Mouse (Mus musculus) urinary bladder, postnatal 14 days (tissue): ENCODE data around the gene Tbxas1.

ENCODE experiments used
- DNase-seq: peaks from one replicate; pipeline ENCODE4 v3.0.0; 2021; ENCODE audit warnings: low spot score

Gene Tbxas1

GRCm38 (mm10) chr6:39051799-39052556 is 176.8 kb downstream of the Tbxas1 start:
- DNase-seq, result no peak

GRCm38 (mm10) chr6:39052636-39053035 is 177.4 kb downstream of the Tbxas1 start:
- no peak for DNase-seq

GRCm38 (mm10) chr6:39054206-39054864 is 179.1 kb downstream of the Tbxas1 start:
- no peak for DNase-seq

GRCm38 (mm10) chr6:39054878-39055508 is 179.8 kb downstream of the Tbxas1 start:
- no peak for DNase-seq

GRCm38 (mm10) chr6:39055831-39056261 is 180.6 kb downstream of the Tbxas1 start:
- no peak for DNase-seq

- no peak for DNase-seq
These were observed 182.0 kb downstream of the Tbxas1 start for GRCm38 (mm10) chr6:39057161-39057560.

GRCm38 (mm10) chr6:39058389-39058788 is 183.2 kb downstream of the Tbxas1 start:
- no peak for DNase-seq

- no peak for DNase-seq
These were observed 183.7 kb downstream of the Tbxas1 start for GRCm38 (mm10) chr6:39058936-39059335.

GRCm38 (mm10) chr6:39059547-39060497 is 184.6 kb downstream of the Tbxas1 start:
- peak; percentile 22 for DNase-seq

- DNase-seq, result no peak
These were observed 186.0 kb downstream of the Tbxas1 start for GRCm38 (mm10) chr6:39061180-39061579.

GRCm38 (mm10) chr6:39063541-39063940 is 188.3 kb downstream of the Tbxas1 start:
- no peak for DNase-seq

GRCm38 (mm10) chr6:39066935-39067578 is 191.9 kb downstream of the Tbxas1 start:
- peak; percentile 86 for DNase-seq

GRCm38 (mm10) chr6:39072664-39073063 is 197.5 kb downstream of the Tbxas1 start:
- no peak for DNase-seq

- DNase-seq, result no peak
These were observed 199.0 kb downstream of the Tbxas1 start for GRCm38 (mm10) chr6:39074186-39074585.

- DNase-seq, result no peak
These were observed 201.3 kb downstream of the Tbxas1 start for GRCm38 (mm10) chr6:39076498-39076897.

GRCm38 (mm10) chr6:39104631-39105030 is 229.4 kb downstream of the Tbxas1 start:
- no peak for DNase-seq

- no peak for DNase-seq
These were observed 231.6 kb downstream of the Tbxas1 start for GRCm38 (mm10) chr6:39106812-39107211.

GRCm38 (mm10) chr6:39112701-39113100 is 237.5 kb downstream of the Tbxas1 start:
- DNase-seq, result no peak

GRCm38 (mm10) chr6:39113141-39113540 is 237.9 kb downstream of the Tbxas1 start:
- DNase-seq, result no peak

- no peak for DNase-seq
These were observed 240.2 kb downstream of the Tbxas1 start for GRCm38 (mm10) chr6:39115438-39115837.
